Mouse (Mus musculus) cerebellum, adult 9-10 months (tissue): ENCODE results near the gene Vmn1r215.
"Not testable (repeated sequence)": the region's sequence is repeated elsewhere in the genome, so short reads cannot be mapped to it uniquely, and the experiment has no call there.

Experiments used
- DNase-seq: peaks from one replicate; pipeline ENCODE4 v3.0.0; 2022

Gene Vmn1r215

GRCm38 (mm10) chr13:23067725-23068124 lies at the start of gene Vmn1r215:
Gene Vmn1r215, plus strand, starts transcription at chr13:23068025.
- DNase-seq = no peak

GRCm38 (mm10) chr13:23018158-23018557 lies 49.7 kb upstream of the Vmn1r215 start:
- DNase-seq = no peak

DNA sequence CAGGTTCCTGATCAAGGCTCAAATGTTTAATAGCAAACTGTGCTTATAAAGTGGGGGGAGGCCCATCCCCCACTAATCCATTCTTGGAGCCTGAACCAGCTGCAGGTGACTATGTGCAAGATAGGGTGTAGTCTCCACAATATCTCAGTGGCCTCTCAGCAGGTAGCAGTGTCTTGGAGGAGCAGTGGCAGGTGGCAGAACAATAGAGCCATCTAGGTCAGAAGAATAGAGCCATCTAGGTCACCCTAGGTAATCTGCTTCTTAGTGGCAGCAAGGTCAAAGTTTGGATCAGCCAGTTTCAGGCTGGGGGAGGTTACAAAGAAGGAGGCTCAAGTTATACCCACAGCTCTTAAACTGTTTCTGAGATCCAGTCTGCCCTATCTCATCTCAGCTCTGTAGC lies 43.0 kb upstream of the Vmn1r215 start:
- no peak for DNase-seq

DNA sequence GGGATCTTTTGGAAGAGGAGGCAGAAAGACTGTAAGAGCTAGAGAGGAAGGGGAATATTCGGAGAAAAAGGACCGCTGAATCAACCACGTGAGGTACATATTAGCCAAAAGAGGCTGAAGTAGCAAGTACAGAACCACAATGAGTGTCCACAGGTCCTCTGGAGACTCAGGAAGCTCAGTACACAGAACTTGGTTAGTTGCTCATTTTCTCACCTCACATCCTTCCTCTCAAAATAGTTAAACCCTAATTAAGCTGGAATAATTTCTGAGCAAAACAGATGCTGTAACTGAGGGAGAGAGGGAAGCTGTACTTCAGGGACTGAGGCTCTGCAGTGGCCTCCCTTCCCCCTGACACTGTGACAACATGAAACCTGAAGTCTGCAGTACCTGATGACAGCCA lies 37.7 kb upstream of the Vmn1r215 start, which contains the start of gene Vmn1r214:
Gene Vmn1r214 (plus strand): TSS at position 301 of the 400 bp plus-strand sequence.
- DNase-seq = no peak

DNA sequence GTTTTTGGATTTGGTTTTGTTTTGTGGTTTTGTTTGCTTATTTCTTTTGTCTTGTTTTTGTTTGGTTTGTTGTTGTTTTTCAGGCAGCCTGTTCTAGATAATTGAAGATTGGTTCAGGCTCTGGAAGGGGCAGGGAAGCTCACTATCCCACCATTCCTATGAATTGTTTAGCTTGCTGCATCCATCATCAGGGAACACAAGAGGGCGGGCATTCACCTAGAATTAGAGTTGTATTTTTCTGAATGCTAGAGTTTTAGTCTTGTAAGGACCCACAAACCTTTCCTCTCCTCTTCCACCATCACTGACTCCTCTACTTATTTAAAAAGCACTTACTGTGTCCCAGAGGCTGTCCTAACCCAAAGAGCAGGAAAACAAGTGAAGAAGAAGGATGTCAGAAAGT lies 10.0 kb upstream of the Vmn1r215 start:
- no peak for DNase-seq

DNA sequence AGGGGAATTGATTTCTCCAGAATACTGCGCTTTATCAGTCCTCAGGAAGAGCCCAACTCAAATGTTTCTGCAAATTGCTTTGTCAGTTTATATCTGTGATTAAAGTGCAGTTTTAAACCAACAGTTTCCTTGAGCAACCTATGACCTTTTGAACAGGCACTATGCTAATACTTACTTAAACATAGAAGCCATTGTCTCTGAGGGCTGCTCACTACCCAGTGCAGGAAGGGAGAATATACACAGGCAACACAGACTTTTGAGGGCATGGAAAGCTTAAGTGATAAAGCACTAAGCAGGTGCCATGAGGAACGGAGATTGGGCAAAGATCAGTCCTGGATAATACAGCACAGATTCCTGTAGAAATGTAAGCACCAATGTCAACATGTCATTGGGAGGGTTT lies 1.5 kb downstream of the Vmn1r215 start:
- no peak for DNase-seq

GRCm38 (mm10) chr13:23094386-23094785 lies 26.6 kb downstream of the Vmn1r215 start:
- DNase-seq = no peak

DNA sequence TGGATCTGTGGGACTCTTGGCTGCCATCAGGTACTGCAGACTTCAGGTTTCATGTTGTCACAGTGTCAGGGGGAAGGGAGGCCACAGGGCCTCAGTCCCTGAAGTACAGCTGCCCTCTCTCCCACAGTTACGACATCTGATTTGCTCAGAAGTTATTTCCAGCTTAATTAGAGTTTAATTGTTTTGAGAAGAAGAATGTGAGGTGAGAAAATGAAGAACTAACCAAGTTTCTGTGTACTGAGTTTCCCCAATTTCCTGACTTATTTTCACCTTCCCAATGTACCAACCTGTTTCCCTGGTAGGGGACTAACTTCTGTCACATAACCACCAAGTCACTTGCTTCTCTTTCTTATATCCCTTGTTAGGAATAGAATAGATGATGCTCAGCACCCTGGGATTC lies 50.3 kb downstream of the Vmn1r215 start, which contains the start of gene Vmn1r217:
Gene Vmn1r217 (minus strand): TSS at position 101 of the 400 bp plus-strand sequence.
- DNase-seq = not testable (repeated sequence)

DNA sequence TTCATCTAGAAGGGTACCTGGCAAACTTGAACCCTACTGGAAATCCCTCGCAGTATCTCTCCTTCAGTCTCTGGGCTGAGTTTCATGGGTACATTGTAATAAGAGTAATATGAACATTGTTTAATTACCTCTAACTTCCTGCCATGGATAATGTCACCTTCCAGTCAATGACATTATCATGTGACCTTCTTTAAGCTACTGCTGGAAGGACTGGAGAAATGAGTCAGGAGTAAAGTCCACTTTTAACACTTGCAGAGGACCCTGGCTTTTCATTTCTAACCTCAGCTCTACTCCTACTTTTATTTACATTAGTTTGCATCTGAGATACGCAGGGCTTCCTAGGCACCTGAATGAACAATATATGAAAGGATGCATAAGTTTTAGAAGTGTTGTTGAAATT lies 52.8 kb downstream of the Vmn1r215 start:
- DNase-seq = no peak
